Mouse (Mus musculus): ENCODE measurements around the gene Cxcl1. TPM values are rescaled to one million over a fixed set of nuclear protein-coding genes. Genes with fewer than 3 reads are reported as not detected.
A peak's percentile ranks its signal among the peaks of the same experiment; 100 is the strongest.

Cxcl1 gene
- polyA plus RNA-seq, 1 experiment from 2014 or later: 0.69 TPM

- WGBS: under 1% methylated on average over 77 of the region's 79 CpGs
- H3K4me3 ChIP-seq: peak within 1 kb of the TSS; percentile 75
- H3K4me2 ChIP-seq: peak within 1 kb of the TSS; percentile 56
- H3K27me3 ChIP-seq: no peaks in the 10 kb centered on the region
- H3K4me1 ChIP-seq: peaks cover 10% of the 10 kb centered on the region
- peak; percentile 99 for ATAC-seq (ENCODE audit: borderline replicate concordance, extremely low read depth, low FRiP score, low TSS enrichment)
- H3K9ac ChIP-seq: peak within 1 kb of the TSS; percentile 91
- H3K36me3 ChIP-seq: peaks cover 14% of the 10 kb centered on the region; the same call in 1 of the 2 replicates
- H3K27ac ChIP-seq: peak within 1 kb of the TSS; percentile 99
- H3K9me3 ChIP-seq: no peaks in the 10 kb centered on the region
These were observed 40.2 kb downstream of the Cxcl1 start, which contains the start of gene Mthfd2l for GRCm38 (mm10) chr5:90930971-90931851. TSS of gene Mthfd2l (plus strand) at chr5:90931117.

GRCm38 (mm10) chr5:90931911-90932310 lies 40.9 kb downstream of the Cxcl1 start:
- no peaks in the 10 kb centered on the region for H3K27me3 ChIP-seq
- peaks cover 14% of the 10 kb centered on the region; the same call in 1 of the 2 replicates for H3K36me3 ChIP-seq
- H3K4me2 ChIP-seq: peak overlapping the region; percentile 56
- 1% methylated on average over 6 of the region's 6 CpGs for WGBS
- peak overlapping the region; percentile 99 for H3K27ac ChIP-seq
- H3K4me3 ChIP-seq: peak overlapping the region; percentile 75
- peak; percentile 1; the same call in 1 of the 2 replicates for ATAC-seq (ENCODE audit: borderline replicate concordance, extremely low read depth, low FRiP score, low TSS enrichment)
- H3K9me3 ChIP-seq: no peaks in the 10 kb centered on the region
- peak overlapping the region; percentile 91 for H3K9ac ChIP-seq
- H3K4me1 ChIP-seq: peaks cover 10% of the 10 kb centered on the region

- no peak overlapping the region for H3K27ac ChIP-seq
- no peaks in the 10 kb centered on the region for H3K27me3 ChIP-seq
- no peak overlapping the region for H3K9ac ChIP-seq
- H3K4me3 ChIP-seq: no peak overlapping the region
- H3K4me2 ChIP-seq: no peak overlapping the region
- no peak for ATAC-seq (ENCODE audit: borderline replicate concordance, extremely low read depth, low FRiP score, low TSS enrichment)
- peaks cover 14% of the 10 kb centered on the region; the same call in 1 of the 2 replicates for H3K36me3 ChIP-seq
- H3K4me1 ChIP-seq: peaks cover 6% of the 10 kb centered on the region
- no peaks in the 10 kb centered on the region for H3K9me3 ChIP-seq
- 66% methylated on average over 2 of the region's 2 CpGs for WGBS
These were observed 45.7 kb downstream of the Cxcl1 start for GRCm38 (mm10) chr5:90936706-90937105.

Other genes with a start within 250 kb of the Cxcl1 start
- gene Cxcl5, start 131.9 kb upstream of the Cxcl1 start, polyA plus RNA-seq (2015; fragmentation: Nextera tagmentation; extraction: Ambion mirVana): 0.20 TPM in 1 of 2 replicates, not detected in the other
- gene Ppbp, start 122.7 kb upstream of the Cxcl1 start, polyA plus RNA-seq (2015; fragmentation: Nextera tagmentation; extraction: Ambion mirVana): 5.0 and 7.8 TPM in 2 replicates
- gene Pf4, start 118.8 kb upstream of the Cxcl1 start, polyA plus RNA-seq (2015; fragmentation: Nextera tagmentation; extraction: Ambion mirVana): 61.8 and 66.5 TPM in 2 replicates
- 0.20 TPM in 1 of 2 replicates, not detected in the other for gene Cxcl3, start 105.1 kb upstream of the Cxcl1 start, polyA plus RNA-seq (2015; fragmentation: Nextera tagmentation; extraction: Ambion mirVana)
- gene Cxcl15, start 96.7 kb upstream of the Cxcl1 start, polyA plus RNA-seq (2015; fragmentation: Nextera tagmentation; extraction: Ambion mirVana): 13.4 and 14.1 TPM in 2 replicates
- gene Cxcl2, start 12.6 kb downstream of the Cxcl1 start, polyA plus RNA-seq (2015; fragmentation: Nextera tagmentation; extraction: Ambion mirVana): not detected in 2 replicates
- gene Mthfd2l, start 39.9 kb downstream of the Cxcl1 start, polyA plus RNA-seq (2015; fragmentation: Nextera tagmentation; extraction: Ambion mirVana): 44.2 and 45.6 TPM in 2 replicates
- gene Epgn, start 136.2 kb downstream of the Cxcl1 start, polyA plus RNA-seq (2015; fragmentation: Nextera tagmentation; extraction: Ambion mirVana): 0.16 TPM in 1 of 2 replicates, not detected in the other
- 0.35 and 0.41 TPM in 2 replicates for gene Ereg, start 183.4 kb downstream of the Cxcl1 start, polyA plus RNA-seq (2015; fragmentation: Nextera tagmentation; extraction: Ambion mirVana)
- gene Areg, start 248.4 kb downstream of the Cxcl1 start, polyA plus RNA-seq (2015; fragmentation: Nextera tagmentation; extraction: Ambion mirVana): 6.2 and 7.2 TPM in 2 replicates

Data from lung, embryonic 15.5 days (tissue).